Mouse (Mus musculus): ENCODE results near the gene Ric8b. TPM values are rescaled to one million over a fixed set of nuclear protein-coding genes. Genes with fewer than 3 reads are reported as not detected.

Gene Ric8b
- total and polyA plus RNA-seq, 3 experiments, result 20.5 to 42.1 (median 36.5) TPM

- intact Hi-C loops (cut with DNase I), result no loop called here
- TF ChIP-seq POLR2A (IDR thresholded peaks at IDR 0.05; ENCODE audit: insufficient read depth, low read depth, low read length) (no peak), CTCF (IDR thresholded peaks at IDR 0.05) (no peak), EP300 (IDR thresholded peaks at IDR 0.05; ENCODE audit: insufficient read depth, low read depth, low read length) (no peak)
- Histone ChIP-seq H3K36me3 (ENCODE audit: control insufficient read depth, insufficient read depth, low read length) (peaks cover 16% of the 10 kb centered on the region), H3K79me2 (replicated peaks; ENCODE audit: control insufficient read depth, insufficient read depth, low read length) (peaks cover 7% of the 10 kb centered on the region), H3K4me3 (no peak overlapping the region), H3K4me1 (ENCODE audit: control insufficient read depth, insufficient read depth, low read length) (peaks cover 10% of the 10 kb centered on the region; the same call in 1 of the 2 replicates), H3K27ac (no peak overlapping the region), H3K9ac (ENCODE audit: low read depth, low read length) (no peak overlapping the region), H3K27me3 (ENCODE audit: control insufficient read depth, insufficient read depth, low read length) (no peaks in the 10 kb centered on the region)
- 45% methylated on average over 1 of the region's 1 CpGs for WGBS
- DNase-seq, result no peak
These were observed 22.9 kb downstream of the Ric8b start for GRCm38 (mm10) chr10:84940356-84940755.

GRCm38 (mm10) chr10:84945692-84946091 is 28.3 kb downstream of the Ric8b start:
- Histone ChIP-seq H3K36me3 (ENCODE audit: control insufficient read depth, insufficient read depth, low read length) (peaks cover 29% of the 10 kb centered on the region), H3K27ac (no peak overlapping the region), H3K4me3 (no peak overlapping the region), H3K9ac (ENCODE audit: low read depth, low read length) (no peak overlapping the region), H3K27me3 (ENCODE audit: control insufficient read depth, insufficient read depth, low read length) (no peaks in the 10 kb centered on the region), H3K4me1 (ENCODE audit: control insufficient read depth, insufficient read depth, low read length) (peaks cover 9% of the 10 kb centered on the region), H3K79me2 (replicated peaks; ENCODE audit: control insufficient read depth, insufficient read depth, low read length) (peaks cover 9% of the 10 kb centered on the region)
- intact Hi-C loops (cut with DNase I), result no loop called here
- WGBS, result 79% methylated on average over 3 of the region's 3 CpGs
- no peak for DNase-seq
- TF ChIP-seq EP300 (IDR thresholded peaks at IDR 0.05; ENCODE audit: insufficient read depth, low read depth, low read length), result no peak
- TF ChIP-seq CTCF (IDR thresholded peaks at IDR 0.05), result peak; percentile 67

- intact Hi-C loops (cut with DNase I), result no loop called here
- Histone ChIP-seq H3K27ac (peak overlapping the region; percentile 19; the same call in 1 of the 2 replicates), H3K36me3 (ENCODE audit: control insufficient read depth, insufficient read depth, low read length) (peaks cover 31% of the 10 kb centered on the region), H3K79me2 (replicated peaks; ENCODE audit: control insufficient read depth, insufficient read depth, low read length) (peaks cover 7% of the 10 kb centered on the region), H3K4me3 (no peak overlapping the region), H3K4me1 (ENCODE audit: control insufficient read depth, insufficient read depth, low read length) (peaks cover 11% of the 10 kb centered on the region), H3K27me3 (ENCODE audit: control insufficient read depth, insufficient read depth, low read length) (no peaks in the 10 kb centered on the region), H3K9ac (ENCODE audit: low read depth, low read length) (no peak overlapping the region)
- DNase-seq, result no peak
- TF ChIP-seq EP300 (IDR thresholded peaks at IDR 0.05; ENCODE audit: insufficient read depth, low read depth, low read length) (no peak), CTCF (IDR thresholded peaks at IDR 0.05) (no peak), POLR2A (IDR thresholded peaks at IDR 0.05; ENCODE audit: insufficient read depth, low read depth, low read length) (no peak)
- 36% methylated on average over 8 of the region's 8 CpGs for WGBS
These were observed 31.7 kb downstream of the Ric8b start for GRCm38 (mm10) chr10:84948970-84949683.

- Histone ChIP-seq H3K27me3 (ENCODE audit: control insufficient read depth, insufficient read depth, low read length) (no peaks in the 10 kb centered on the region), H3K4me3 (no peak overlapping the region), H3K79me2 (replicated peaks; ENCODE audit: control insufficient read depth, insufficient read depth, low read length) (peaks cover 7% of the 10 kb centered on the region), H3K27ac (peak overlapping the region; percentile 50), H3K36me3 (ENCODE audit: control insufficient read depth, insufficient read depth, low read length) (peaks cover 31% of the 10 kb centered on the region), H3K4me1 (ENCODE audit: control insufficient read depth, insufficient read depth, low read length) (peaks cover 11% of the 10 kb centered on the region), H3K9ac (ENCODE audit: low read depth, low read length) (no peak overlapping the region)
- no peak for DNase-seq
- TF ChIP-seq POLR2A (IDR thresholded peaks at IDR 0.05; ENCODE audit: insufficient read depth, low read depth, low read length), result no peak
- TF ChIP-seq CTCF (IDR thresholded peaks at IDR 0.05), result no peak
- 46% methylated on average over 3 of the region's 3 CpGs for WGBS
- intact Hi-C loops (cut with DNase I), result no loop called here
These were observed 32.2 kb downstream of the Ric8b start for GRCm38 (mm10) chr10:84949684-84950010.

GRCm38 (mm10) chr10:84950384-84950783 is 33.0 kb downstream of the Ric8b start:
- TF ChIP-seq EP300 (IDR thresholded peaks at IDR 0.05; ENCODE audit: insufficient read depth, low read depth, low read length) (no peak), CTCF (IDR thresholded peaks at IDR 0.05) (no peak), POLR2A (IDR thresholded peaks at IDR 0.05; ENCODE audit: insufficient read depth, low read depth, low read length) (no peak)
- H3K79me2 ChIP-seq (replicated peaks; ENCODE audit: control insufficient read depth, insufficient read depth, low read length), result peaks cover 5% of the 10 kb centered on the region
- no peak for DNase-seq
- 73% methylated on average over 4 of the region's 4 CpGs for whole genome bisulfite sequencing
- H3K27ac ChIP-seq, result no peak overlapping the region
- H3K4me1 ChIP-seq (ENCODE audit: control insufficient read depth, insufficient read depth, low read length), result peaks cover 11% of the 10 kb centered on the region
- H3K4me3 ChIP-seq, result no peak overlapping the region
- H3K36me3 ChIP-seq (ENCODE audit: control insufficient read depth, insufficient read depth, low read length), result peaks cover 34% of the 10 kb centered on the region
- no peak overlapping the region for H3K9ac ChIP-seq (ENCODE audit: low read depth, low read length)
- no peaks in the 10 kb centered on the region for H3K27me3 ChIP-seq (ENCODE audit: control insufficient read depth, insufficient read depth, low read length)
- intact Hi-C loops (cut with DNase I), result no loop called here

GRCm38 (mm10) chr10:84954236-84954635 is 36.8 kb downstream of the Ric8b start:
- Histone ChIP-seq H3K36me3 (ENCODE audit: control insufficient read depth, insufficient read depth, low read length) (peaks cover 16% of the 10 kb centered on the region), H3K9ac (ENCODE audit: low read depth, low read length) (no peak overlapping the region), H3K4me1 (ENCODE audit: control insufficient read depth, insufficient read depth, low read length) (peaks cover 10% of the 10 kb centered on the region), H3K27ac (no peak overlapping the region), H3K27me3 (ENCODE audit: control insufficient read depth, insufficient read depth, low read length) (no peaks in the 10 kb centered on the region), H3K4me3 (no peak overlapping the region), H3K79me2 (replicated peaks; ENCODE audit: control insufficient read depth, insufficient read depth, low read length) (peaks cover 4% of the 10 kb centered on the region)
- intact Hi-C loops (cut with DNase I), result no loop called here
- no peak for DNase-seq
- WGBS, result 94% methylated on average over 10 of the region's 10 CpGs
- TF ChIP-seq CTCF (IDR thresholded peaks at IDR 0.05), result no peak
- TF ChIP-seq EP300 (IDR thresholded peaks at IDR 0.05; ENCODE audit: insufficient read depth, low read depth, low read length), result no peak
- no peak for TF ChIP-seq POLR2A (IDR thresholded peaks at IDR 0.05; ENCODE audit: insufficient read depth, low read depth, low read length)

All from heart, adult 2 months (tissue).